Mouse (Mus musculus) limb, embryonic 15.5 days (tissue): ENCODE results near the gene Irak3. TPM values are rescaled to one million over a fixed set of nuclear protein-coding genes. Genes with fewer than 3 reads are reported as not detected.
"Not testable (repeated sequence)": the region's sequence is repeated elsewhere in the genome, so short reads cannot be mapped to it uniquely, and the experiment has no call there.

Source experiments
- ATAC-seq: fragments of 200-750 bp; cut with Nextera tagmentation; 2 replicates; pipeline ENCODE4 v1.8.0; 2017; ENCODE audit warnings: low read depth, moderate TSS enrichment; ENCODE audit not compliant: insufficient number of reproducible peaks, low FRiP score, low TSS enrichment
- H3K27ac ChIP-seq: fragments of 300-500 bp; sonication (generic); 2 replicates; pipeline ENCODE4 v1.5.1; 2015; ENCODE audit warnings: moderate library complexity, mild to moderate bottlenecking, inconsistent platforms
- H3K27me3 ChIP-seq: fragments of 300-500 bp; sonication (generic); 2 replicates; pipeline ENCODE4 v1.6.1; 2015; ENCODE audit warnings: inconsistent platforms
- H3K36me3 ChIP-seq: fragments of 300-500 bp; sonication (generic); 2 replicates; pipeline ENCODE4 v1.6.1; 2015; ENCODE audit warnings: inconsistent platforms
- H3K4me1 ChIP-seq: fragments of 300-500 bp; sonication (generic); 2 replicates; pipeline ENCODE4 v1.6.1; 2015; ENCODE audit warnings: inconsistent platforms
- H3K4me2 ChIP-seq: fragments of 300-500 bp; sonication (generic); 2 replicates; pipeline ENCODE4 v1.6.1; 2015; ENCODE audit warnings: mild to moderate bottlenecking, inconsistent platforms
- H3K4me3 ChIP-seq: fragments of 300-500 bp; sonication (generic); 2 replicates; pipeline ENCODE4 v1.5.1; 2015; ENCODE audit warnings: mild to moderate bottlenecking, inconsistent platforms
- H3K9ac ChIP-seq: fragments of 300-500 bp; sonication (generic); 2 replicates; pipeline ENCODE4 v1.6.1; 2015; ENCODE audit warnings: inconsistent platforms
- H3K9me3 ChIP-seq: fragments of 300-500 bp; sonication (generic); 2 replicates; pipeline ENCODE4 v1.6.1; 2016; ENCODE audit warnings: inconsistent platforms
- WGBS: fragments of 180-500 bp; shearing (Covaris S2); methylation state at CpG from one replicate; pipeline ENCODE4 v1.1.7; 2015; 5-methylcytosine and 5-hydroxymethylcytosine counted together
- polyA plus RNA-seq: library from polyadenylated mRNA; unstranded; fragments of >200 nt; fragmentation: Nextera tagmentation; extraction: Ambion mirVana; gene quantifications from 2 replicates; pipeline ENCODE4 v1.2.1, GENCODE M21; 2015

Gene Irak3
- polyA plus RNA-seq, 1 experiment from 2014 or later = 2.4 TPM

GRCm38 (mm10) chr10:120220776-120221175 lies 18.8 kb upstream of the Irak3 start:
- WGBS = 82% methylated on average over 7 of the region's 7 CpGs
- no peak overlapping the region for H3K9ac ChIP-seq
- no peak for ATAC-seq

GRCm38 (mm10) chr10:120219578-120220359 lies 17.8 kb upstream of the Irak3 start:
- no peak overlapping the region for H3K4me3 ChIP-seq
- no peak overlapping the region for H3K9ac ChIP-seq
- 81% methylated on average over 14 of the region's 14 CpGs for WGBS
- no peaks in the 10 kb centered on the region for H3K4me1 ChIP-seq
- H3K27me3 ChIP-seq = no peaks in the 10 kb centered on the region
- H3K9me3 ChIP-seq = no peaks in the 10 kb centered on the region
- no peak for ATAC-seq
- H3K27ac ChIP-seq = no peak overlapping the region
- no peak overlapping the region for H3K4me2 ChIP-seq
- H3K36me3 ChIP-seq = peaks cover 28% of the 10 kb centered on the region

More at GRCm38 (mm10) chr10:120220776-120221175, 18.8 kb upstream of the Irak3 start:
- no peak overlapping the region for H3K4me3 ChIP-seq
- H3K9me3 ChIP-seq = no peaks in the 10 kb centered on the region
- peaks cover 28% of the 10 kb centered on the region for H3K36me3 ChIP-seq
- no peaks in the 10 kb centered on the region for H3K27me3 ChIP-seq
- H3K4me2 ChIP-seq = no peak overlapping the region
- no peaks in the 10 kb centered on the region for H3K4me1 ChIP-seq
- no peak overlapping the region for H3K27ac ChIP-seq

- Histone ChIP-seq H3K27ac (no peak overlapping the region), H3K4me2 (no peak overlapping the region), H3K4me3 (no peak overlapping the region), H3K27me3 (no peaks in the 10 kb centered on the region), H3K4me1 (no peaks in the 10 kb centered on the region), H3K9ac (no peak overlapping the region), H3K9me3 (no peaks in the 10 kb centered on the region), H3K36me3 (peaks cover 26% of the 10 kb centered on the region)
- no peak for ATAC-seq
- 82% methylated on average over 10 of the region's 10 CpGs for WGBS
These were observed 17.1 kb upstream of the Irak3 start for GRCm38 (mm10) chr10:120218996-120219395.

- not testable (repeated sequence) for H3K27me3 ChIP-seq, H3K4me2 ChIP-seq, H3K9ac ChIP-seq, H3K9me3 ChIP-seq, ATAC-seq, H3K4me3 ChIP-seq, H3K4me1 ChIP-seq, H3K27ac ChIP-seq
- peaks cover 22% of the 10 kb centered on the region for H3K36me3 ChIP-seq
- WGBS = 80% methylated on average over 1 of the region's 1 CpGs
These were observed 15.2 kb upstream of the Irak3 start for GRCm38 (mm10) chr10:120217099-120217498.

- Histone ChIP-seq H3K36me3 (peaks cover 6% of the 10 kb centered on the region; the same call in 1 of the 2 replicates), H3K9me3 (no peaks in the 10 kb centered on the region), H3K4me2 (no peak overlapping the region), H3K27ac (no peak overlapping the region), H3K4me1 (peaks cover 7% of the 10 kb centered on the region), H3K9ac (no peak overlapping the region), H3K27me3 (no peaks in the 10 kb centered on the region), H3K4me3 (no peak overlapping the region)
- WGBS = 86% methylated on average over 3 of the region's 3 CpGs
- no peak for ATAC-seq
These were observed 8.2 kb upstream of the Irak3 start for GRCm38 (mm10) chr10:120210096-120210495.

- 52% methylated on average over 6 of the region's 6 CpGs for WGBS
- H3K4me2 ChIP-seq = peak overlapping the region; percentile 61
- peak overlapping the region; percentile 96 for H3K4me3 ChIP-seq
- no peak overlapping the region for H3K9ac ChIP-seq
- no peak for ATAC-seq
- H3K36me3 ChIP-seq = peaks cover 6% of the 10 kb centered on the region; the same call in 1 of the 2 replicates
- H3K27me3 ChIP-seq = no peaks in the 10 kb centered on the region
- peaks cover 7% of the 10 kb centered on the region for H3K4me1 ChIP-seq
- no peak overlapping the region for H3K27ac ChIP-seq
- H3K9me3 ChIP-seq = no peaks in the 10 kb centered on the region
These were observed 7.6 kb upstream of the Irak3 start for GRCm38 (mm10) chr10:120209539-120209925.

- Histone ChIP-seq H3K4me2 (peak overlapping the region; percentile 61), H3K9ac (peak overlapping the region; percentile 73), H3K4me3 (peak overlapping the region; percentile 96), H3K9me3 (no peaks in the 10 kb centered on the region), H3K4me1 (peaks cover 7% of the 10 kb centered on the region), H3K36me3 (peaks cover 6% of the 10 kb centered on the region; the same call in 1 of the 2 replicates), H3K27me3 (no peaks in the 10 kb centered on the region), H3K27ac (no peak overlapping the region)
- peak; percentile 84; the same call in 1 of the 2 replicates for ATAC-seq
- WGBS = 2% methylated on average over 53 of the region's 53 CpGs
These were observed 6.9 kb upstream of the Irak3 start for GRCm38 (mm10) chr10:120208575-120209538.

- ATAC-seq = no peak
- no peak overlapping the region for H3K27ac ChIP-seq
- H3K9ac ChIP-seq = no peak overlapping the region
- H3K4me1 ChIP-seq = peaks cover 7% of the 10 kb centered on the region
- no peaks in the 10 kb centered on the region for H3K9me3 ChIP-seq
- peaks cover 6% of the 10 kb centered on the region; the same call in 1 of the 2 replicates for H3K36me3 ChIP-seq
- 88% methylated on average over 8 of the region's 8 CpGs for WGBS
- no peak overlapping the region for H3K4me3 ChIP-seq
- H3K27me3 ChIP-seq = no peaks in the 10 kb centered on the region
- H3K4me2 ChIP-seq = no peak overlapping the region
These were observed 6.1 kb upstream of the Irak3 start for GRCm38 (mm10) chr10:120208015-120208414.

GRCm38 (mm10) chr10:120204591-120205210 lies 2.8 kb upstream of the Irak3 start:
- Histone ChIP-seq H3K4me1 (peaks cover 10% of the 10 kb centered on the region), H3K4me2 (no peak overlapping the region), H3K36me3 (no peaks in the 10 kb centered on the region), H3K9me3 (no peaks in the 10 kb centered on the region), H3K4me3 (no peak overlapping the region), H3K27ac (no peak overlapping the region), H3K27me3 (peaks cover 6% of the 10 kb centered on the region; the same call in 1 of the 2 replicates), H3K9ac (no peak overlapping the region)
- WGBS = 76% methylated on average over 13 of the region's 13 CpGs
- ATAC-seq = no peak

GRCm38 (mm10) chr10:120202467-120203250 lies 729 bp upstream of the Irak3 start:
- Histone ChIP-seq H3K9ac (no peak overlapping the region), H3K27me3 (peaks cover 6% of the 10 kb centered on the region; the same call in 1 of the 2 replicates), H3K27ac (no peak overlapping the region), H3K36me3 (no peaks in the 10 kb centered on the region), H3K9me3 (no peaks in the 10 kb centered on the region), H3K4me3 (no peak overlapping the region), H3K4me2 (no peak overlapping the region), H3K4me1 (peaks cover 6% of the 10 kb centered on the region; the same call in 1 of the 2 replicates)
- WGBS = 71% methylated on average over 16 of the region's 16 CpGs
- no peak for ATAC-seq
